Mouse (Mus musculus): ENCODE measurements around the gene Naaa.

DNA sequence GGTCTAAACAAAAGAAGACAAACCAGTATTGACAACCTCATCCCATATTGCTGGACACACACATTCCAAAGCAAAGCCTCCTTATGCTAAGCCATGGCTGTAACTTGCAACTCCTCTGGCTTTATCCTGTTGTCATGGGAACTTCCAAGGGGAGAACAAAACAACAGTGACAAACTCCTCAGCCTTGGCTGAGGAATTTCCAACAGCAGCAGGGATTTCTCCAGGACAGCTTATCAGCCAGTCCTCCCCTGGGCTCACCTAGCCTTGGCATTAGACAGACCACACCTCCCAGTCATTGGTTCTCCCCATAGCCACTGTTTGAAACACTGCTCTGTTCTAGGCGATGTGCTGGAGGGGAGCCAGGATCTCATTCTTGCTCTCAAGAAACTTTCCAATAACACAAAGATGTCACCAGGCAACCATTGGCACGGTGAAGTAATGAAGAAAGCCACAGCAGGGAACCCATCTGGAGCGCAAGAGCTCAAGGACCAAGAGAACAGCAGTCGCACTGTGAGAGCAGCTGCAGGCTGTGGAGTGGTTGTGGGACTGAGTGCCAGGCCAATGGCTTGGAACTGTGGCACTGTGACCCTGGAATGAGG lies 14.1 kb downstream of the Naaa start:
- TF ChIP-seq CTCF (IDR thresholded peaks at IDR 0.05; ENCODE audit: borderline replicate concordance, control insufficient read depth, extremely low read depth, insufficient read depth, low read length, poor library complexity), result no peak
- no peak for TF ChIP-seq POLR2A (IDR thresholded peaks at IDR 0.05; ENCODE audit: control insufficient read depth, extremely low read depth, insufficient read depth, low read length, poor library complexity)
